Mouse (Mus musculus) myocyte (in vitro differentiated cells): ENCODE results near the gene Syngr2.

Experiments used
- MYOG ChIP-seq, 3 experiments: IDR thresholded peaks; one replicate each; pipeline ENCODE4 v1.6.1; 2011; ENCODE audit warnings: control low read depth in 2 of 3, low read depth in 2 of 3, mild to moderate bottlenecking in 2 of 3; ENCODE audit not compliant: insufficient read length in 2 of 3, control insufficient read depth in 1 of 3, insufficient read depth in 1 of 3
- POLR2A ChIP-seq: IDR thresholded peaks from one replicate; pipeline ENCODE4 v1.6.1; 2011; ENCODE audit warnings: low read depth, mild to moderate bottlenecking, control low read depth, moderate library complexity; ENCODE audit not compliant: insufficient read length
- POLR2AphosphoS2 ChIP-seq: IDR thresholded peaks from one replicate; pipeline ENCODE4 v1.6.1; 2011; ENCODE audit warnings: low read depth, control low read depth; ENCODE audit not compliant: insufficient read length

GRCm38 (mm10) chr11:117819095-117819494 is 9.6 kb downstream of the Syngr2 start:
- TF ChIP-seq MYOG (IDR thresholded peaks at IDR 0.05; ENCODE audit: control insufficient read depth in 1 of 3, insufficient read depth in 1 of 3, insufficient read length in 2 of 3, low read depth in 2 of 3) (no peak), POLR2AphosphoS2 (no peak), POLR2A (no peak)
